ENCODE assay signal across 16 mouse cellular contexts in genomic region chr10:26525848-26526546, GRCm38 (mm10).
"Had no signal": no experiment of that assay in that cellular context is flagged by ENCODE, and none has a peak within 500 bp of the region (broad histone marks: within the 10 kb centered on the region; RNA-seq: fewer than 3 reads in every experiment).

No protein-coding gene starts in this region.

- H3K4me3 ChIP-seq: liver, embryonic 13.5 days; midbrain, embryonic 15.5 days; myocyte; neural tube, embryonic 13.5 days; stomach, embryonic 15.5 days had no signal

- DNase-seq: kidney, adult 9 months; kidney, postnatal 14 days; kidney, postnatal 4 days; liver, embryonic 13.5 days; lung, adult 2 months; lung, postnatal 14 days; lung, postnatal 4 days; retina, postnatal 1 day; right cerebral cortex, postnatal 25 days; spleen, adult 18-20 months; thymus, postnatal 4 days had no signal

- H3K27ac ChIP-seq: liver, embryonic 13.5 days; midbrain, embryonic 15.5 days; neural tube, embryonic 13.5 days; stomach, embryonic 15.5 days had no signal

- ATAC-seq: midbrain, embryonic 15.5 days had no signal

- H3K36me3 ChIP-seq: liver, embryonic 13.5 days; midbrain, embryonic 15.5 days; neural tube, embryonic 13.5 days; stomach, embryonic 15.5 days had no signal

- H3K4me2 ChIP-seq: liver, embryonic 13.5 days; midbrain, embryonic 11.5 days; midbrain, embryonic 15.5 days; neural tube, embryonic 13.5 days; stomach, embryonic 15.5 days had no signal

- H3K27me3 ChIP-seq: liver, embryonic 13.5 days; midbrain, embryonic 15.5 days; neural tube, embryonic 13.5 days; stomach, embryonic 15.5 days had no signal

- H3K9ac ChIP-seq: liver, embryonic 13.5 days; midbrain, embryonic 15.5 days; neural tube, embryonic 13.5 days; stomach, embryonic 15.5 days had no signal

- H3K9me3 ChIP-seq: liver, embryonic 13.5 days; midbrain, embryonic 15.5 days; neural tube, embryonic 13.5 days; stomach, embryonic 15.5 days had no signal

- H3K4me1 ChIP-seq: liver, embryonic 13.5 days; midbrain, embryonic 15.5 days; neural tube, embryonic 13.5 days; stomach, embryonic 15.5 days had no signal
